Comparison of ENCODE assay signal across 11 mouse cellular contexts in the genomic region with DNA sequence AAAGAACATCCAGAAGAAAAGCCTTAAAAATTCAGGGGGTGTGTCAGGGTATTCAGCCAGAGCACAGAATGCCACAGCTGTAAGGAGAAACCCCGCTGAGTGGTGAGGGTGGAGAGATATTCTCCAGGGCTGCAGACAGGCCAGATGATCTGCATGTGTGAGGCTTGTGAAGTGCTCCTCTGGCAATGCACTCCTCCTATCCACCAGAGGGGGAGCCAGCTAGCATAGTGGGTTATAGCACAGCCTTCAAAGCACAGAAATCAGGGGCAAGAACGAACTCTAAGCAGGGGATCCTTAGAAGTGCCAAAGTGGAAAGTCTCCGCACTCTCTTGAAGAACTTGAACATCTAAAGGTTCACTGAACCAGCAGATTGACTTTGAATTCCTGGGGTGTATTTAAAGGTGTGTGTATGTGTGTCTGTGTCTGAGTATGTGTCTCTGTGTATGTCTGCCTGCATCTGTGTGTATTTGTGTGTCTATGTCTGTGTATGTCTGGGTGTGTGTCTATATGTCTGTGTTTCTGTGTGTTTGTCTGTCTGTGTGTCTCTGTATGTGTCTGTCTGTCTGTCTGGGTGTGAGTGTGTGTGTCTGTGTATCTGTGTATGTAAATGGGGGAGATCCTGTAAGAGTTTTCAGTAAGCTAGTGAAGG. TPM values are rescaled to one million over a fixed set of nuclear protein-coding genes. Genes with fewer than 3 reads are reported as not detected.
DNase-seq lines count a peak whose midpoint lies in the region; ATAC-seq and TF ChIP-seq lines count a peak whose summit lies in the region.
"Had no signal": no experiment of that assay in that cellular context is flagged by ENCODE, and none has a peak within 500 bp of the region (broad histone marks: within the 10 kb centered on the region; RNA-seq: fewer than 3 reads in every experiment).

No protein-coding gene starts in this region.

- no peaks in the 10 kb centered on the region for H3K79me2 ChIP-seq in heart, adult 2 months (replicated peaks; ENCODE audit: control insufficient read depth, insufficient read depth, low read length)

- WGBS in heart, adult 2 months = 32% methylated on average over 3 of the region's 3 CpGs
- 47% methylated on average over 3 of the region's 3 CpGs for WGBS in midbrain, embryonic 11.5 days
- 39% methylated on average over 3 of the region's 3 CpGs for WGBS in midbrain, embryonic 15.5 days

- no peaks in the 10 kb centered on the region for H3K9me3 ChIP-seq in midbrain, embryonic 11.5 days (ENCODE audit: control insufficient read depth, low read length)
- H3K9me3 ChIP-seq in midbrain, embryonic 15.5 days = no peaks in the 10 kb centered on the region

- no peak for DNase-seq in heart, adult 2 months
- DNase-seq in heart, adult 8-10 months (ENCODE audit: low spot score) = no peak
- DNase-seq in midbrain, embryonic 11.5 days (ENCODE audit: low spot score, missing footprints) = no peak
- peak; percentile 56 for DNase-seq in embryo, embryonic 11 days
- peak; percentile 40 for DNase-seq in retina, postnatal 1 day
- DNase-seq in urinary bladder, postnatal 10 days (ENCODE audit: low spot score) = no peak
- DNase-seq in frontal cortex, adult 2 months (ENCODE audit: extremely low spot score in 1 of 2, low spot score in 1 of 2) = no peak
- DNase-seq: heart, postnatal 36 days; right cerebral cortex, postnatal 25 days had no signal

- H3K27ac ChIP-seq in heart, adult 2 months = no peak overlapping the region
- no peak overlapping the region for H3K27ac ChIP-seq in midbrain, embryonic 11.5 days (ENCODE audit: low read depth, low read length)
- no peak overlapping the region for H3K27ac ChIP-seq in midbrain, embryonic 15.5 days

- H3K4me2 ChIP-seq in midbrain, embryonic 11.5 days = no peak overlapping the region
- no peak overlapping the region for H3K4me2 ChIP-seq in midbrain, embryonic 15.5 days

- no peak for TF ChIP-seq POLR2A in heart, adult 2 months (IDR thresholded peaks at IDR 0.05; ENCODE audit: insufficient read depth, low read depth, low read length)

- no peak for TF ChIP-seq EP300 in heart, adult 2 months (IDR thresholded peaks at IDR 0.05; ENCODE audit: insufficient read depth, low read depth, low read length)

- no peaks in the 10 kb centered on the region for H3K4me1 ChIP-seq in heart, adult 2 months (ENCODE audit: control insufficient read depth, insufficient read depth, low read length)
- no peaks in the 10 kb centered on the region for H3K4me1 ChIP-seq in midbrain, embryonic 11.5 days (ENCODE audit: control insufficient read depth, insufficient read depth, low read length)
- H3K4me1 ChIP-seq in midbrain, embryonic 15.5 days = no peaks in the 10 kb centered on the region

- ATAC-seq in midbrain, embryonic 11.5 days (ENCODE audit: low FRiP score) = peak; percentile 70
- ATAC-seq in midbrain, embryonic 15.5 days (replicated peaks) = no peak

- H3K9ac ChIP-seq in heart, adult 2 months (ENCODE audit: low read depth, low read length) = no peak overlapping the region
- H3K9ac ChIP-seq in midbrain, embryonic 11.5 days (ENCODE audit: low read length) = no peak overlapping the region
- H3K9ac ChIP-seq in midbrain, embryonic 15.5 days = no peak overlapping the region

- H3K27me3 ChIP-seq in heart, adult 2 months (ENCODE audit: control insufficient read depth, insufficient read depth, low read length) = 0 out of 2 replicates have a peak, but pooled peaks cover 1% of the 10 kb centered on the region
- no peaks in the 10 kb centered on the region for H3K27me3 ChIP-seq in midbrain, embryonic 11.5 days (ENCODE audit: control insufficient read depth, insufficient read depth, low read length)
- H3K27me3 ChIP-seq in midbrain, embryonic 15.5 days (replicated peaks) = no peaks in the 10 kb centered on the region

- no peaks in the 10 kb centered on the region for H3K36me3 ChIP-seq in heart, adult 2 months (ENCODE audit: control insufficient read depth, insufficient read depth, low read length)
- no peaks in the 10 kb centered on the region for H3K36me3 ChIP-seq in midbrain, embryonic 11.5 days (ENCODE audit: control insufficient read depth, insufficient read depth, low read length)
- no peaks in the 10 kb centered on the region for H3K36me3 ChIP-seq in midbrain, embryonic 15.5 days (replicated peaks)

- intact Hi-C loops in heart, adult 2 months (cut with DNase I) = no loop called here

- TF ChIP-seq CTCF in heart, adult 2 months (IDR thresholded peaks at IDR 0.05) = peak; percentile 43

- H3K4me3 ChIP-seq in heart, adult 2 months = no peak overlapping the region
- H3K4me3 ChIP-seq in midbrain, embryonic 11.5 days (ENCODE audit: low read depth, low read length) = no peak overlapping the region
- no peak overlapping the region for H3K4me3 ChIP-seq in midbrain, embryonic 15.5 days
- H3K4me3 ChIP-seq: erythroblast, embryonic 14.5 days had no signal

RNA-seq across cellular contexts. Expression of a gene that starts 11.3 kb away (rescaled TPM):
- total RNA-seq in heart, adult 2 months (2021) = 10 to 100 TPM; 19.9 to 22.9 TPM
- 19.1 and 27.8 TPM in 2 replicates for polyA plus RNA-seq in heart, adult 2 months (2012; rRNA removed)
- 10 to 100 TPM; 18.9 to 23.0 (median 21.1) TPM for total RNA-seq in heart, adult 8-10 months (2022)
- 9.1 and 10.2 TPM in 2 replicates for polyA plus RNA-seq in midbrain, embryonic 11.5 days (2014; fragmentation: Nextera tagmentation; extraction: Ambion mirVana)
- 19.3 and 19.7 TPM in 2 replicates for polyA plus RNA-seq in midbrain, embryonic 15.5 days (2015; fragmentation: Nextera tagmentation; extraction: Ambion mirVana)
- 10.3 and 11.6 TPM in 2 replicates for polyA plus RNA-seq in frontal cortex, adult 2 months (2012; rRNA removed)
- polyA plus RNA-seq: erythroblast, embryonic 14.5 days had no signal

RNA-seq across cellular contexts. Expression of a gene that starts 20.2 kb away (rescaled TPM):
- total RNA-seq in heart, adult 2 months (2021) = 1 to 10 TPM; 1.5 to 2.0 TPM
- polyA plus RNA-seq in heart, adult 2 months (2012; rRNA removed) = 0.25 and 0.88 TPM in 2 replicates
- total RNA-seq in heart, adult 8-10 months (2022) = 1 to 10 TPM; 1.1 to 1.9 (median 1.6) TPM
- 29.3 and 35.7 TPM in 2 replicates for polyA plus RNA-seq in midbrain, embryonic 11.5 days (2014; fragmentation: Nextera tagmentation; extraction: Ambion mirVana)
- polyA plus RNA-seq in midbrain, embryonic 15.5 days (2015; fragmentation: Nextera tagmentation; extraction: Ambion mirVana) = 31.4 and 31.6 TPM in 2 replicates
- 11.6 and 11.9 TPM in 2 replicates for polyA plus RNA-seq in frontal cortex, adult 2 months (2012; rRNA removed)
- polyA plus RNA-seq: erythroblast, embryonic 14.5 days had no signal

Comparison
In these comparisons a context has a peak if more than half of its experiments do, and no peak if none do; other contexts are left out.
1. DNase-seq: peak in embryo, embryonic 11 days (single experiment) and retina, postnatal 1 day (single experiment); none in heart, adult 2 months (0 of 2), heart, adult 8-10 months (single experiment), midbrain, embryonic 11.5 days (single experiment), urinary bladder, postnatal 10 days (single experiment) and frontal cortex, adult 2 months (0 of 2).